ENCODE assay signal across 8 mouse cellular contexts in the genomic region with DNA sequence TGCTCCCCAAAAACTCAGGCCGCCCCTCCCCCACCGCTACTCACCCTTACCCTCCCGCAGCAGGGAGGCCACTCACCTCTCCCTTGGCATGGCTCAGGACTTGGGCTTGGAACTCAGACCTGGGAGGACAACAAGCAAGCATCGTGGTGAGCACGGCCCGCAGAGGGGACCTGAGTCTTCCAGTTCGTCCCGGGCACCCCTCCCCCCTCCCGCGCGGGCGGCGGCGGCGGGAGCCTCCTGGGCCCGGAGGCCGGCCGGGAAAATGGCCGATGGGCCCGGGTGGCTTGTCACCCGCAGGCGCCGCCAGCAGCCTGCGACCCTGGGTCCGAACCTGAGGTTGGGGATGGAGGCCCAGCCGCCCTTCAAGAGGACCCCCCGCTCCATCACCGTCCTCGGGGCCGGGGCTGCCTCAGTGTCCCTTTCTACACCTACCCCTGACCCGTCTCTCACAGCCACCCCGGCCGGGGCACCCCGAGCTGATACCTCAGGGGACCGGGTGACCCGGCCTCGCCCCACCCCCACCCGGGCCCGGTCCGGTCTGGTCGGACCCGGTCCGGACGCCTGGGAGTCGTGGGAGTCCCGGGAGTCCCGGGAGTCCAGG. TPM values are rescaled to one million over a fixed set of nuclear protein-coding genes. Genes with fewer than 3 reads are reported as not detected.
A peak's percentile ranks its signal among the peaks of the same experiment; 100 is the strongest.
DNase-seq lines count a peak whose midpoint lies in the region; ATAC-seq and TF ChIP-seq lines count a peak whose summit lies in the region.

No protein-coding gene starts in this region.

- ATAC-seq in hindbrain, embryonic 14.5 days (ENCODE audit: low FRiP score): peak; percentile 54
- ATAC-seq in limb, embryonic 12.5 days (ENCODE audit: insufficient number of reproducible peaks, insufficient read depth, low FRiP score, low TSS enrichment, low read depth): peak; percentile 48
- no peak; the same call in 1 of the 2 replicates for ATAC-seq in midbrain, postnatal 0 days (ENCODE audit: low FRiP score)

- H3K27ac ChIP-seq in forebrain, embryonic 10.5 days: peak overlapping the region; percentile 94
- H3K27ac ChIP-seq in hindbrain, embryonic 14.5 days: peak overlapping the region; percentile 35; the same call in 1 of the 2 replicates
- H3K27ac ChIP-seq in limb, embryonic 12.5 days: peak overlapping the region; percentile 77
- no peak overlapping the region for H3K27ac ChIP-seq in midbrain, postnatal 0 days (ENCODE audit: low read depth, low read length)

- DNase-seq in layer of hippocampus, adult 18-20 months (ENCODE audit: low spot score in 2 of 2): peak; percentile 20 to 23
- no peak for DNase-seq in layer of hippocampus, postnatal 25 days (ENCODE audit: extremely low spot score in 1 of 2, low spot score in 1 of 2)
- peak; percentile 32 to 63 for DNase-seq in adrenal gland, postnatal 36 days
- peak; percentile 56 for DNase-seq in forebrain, embryonic 10.5 days (ENCODE audit: extremely low spot score, low spot score)
- no peak for DNase-seq in hindbrain, embryonic 14.5 days (ENCODE audit: low spot score)
- no peak for DNase-seq in midbrain, postnatal 0 days (ENCODE audit: low spot score)
- DNase-seq in thymus, postnatal 0 days (ENCODE audit: low spot score): peak; percentile 28

- H3K9ac ChIP-seq in hindbrain, embryonic 14.5 days: peak overlapping the region; percentile 69
- H3K9ac ChIP-seq in limb, embryonic 12.5 days (replicated peaks): peak overlapping the region; percentile 88
- H3K9ac ChIP-seq in midbrain, postnatal 0 days (replicated peaks; ENCODE audit: low read length, poor library complexity, severe bottlenecking): peak overlapping the region; percentile 64

- peaks cover 15% of the 10 kb centered on the region for H3K27me3 ChIP-seq in forebrain, embryonic 10.5 days (ENCODE audit: poor library complexity, severe bottlenecking)
- H3K27me3 ChIP-seq in hindbrain, embryonic 14.5 days (ENCODE audit: control insufficient read depth, insufficient read depth, low read length): no peaks in the 10 kb centered on the region
- H3K27me3 ChIP-seq in limb, embryonic 12.5 days: no peaks in the 10 kb centered on the region
- no peaks in the 10 kb centered on the region for H3K27me3 ChIP-seq in midbrain, postnatal 0 days (ENCODE audit: insufficient read depth, low read length)

- H3K4me2 ChIP-seq in hindbrain, embryonic 14.5 days (replicated peaks): peak overlapping the region; percentile 92
- H3K4me2 ChIP-seq in limb, embryonic 12.5 days: peak overlapping the region; percentile 89
- peak overlapping the region; percentile 97 for H3K4me2 ChIP-seq in midbrain, postnatal 0 days (ENCODE audit: low read depth, low read length, poor library complexity, severe bottlenecking)

- WGBS in forebrain, embryonic 10.5 days: under 1% methylated on average over 44 of the region's 47 CpGs
- WGBS in hindbrain, embryonic 14.5 days: under 1% methylated on average over 46 of the region's 47 CpGs
- 1% methylated on average over 46 of the region's 47 CpGs for WGBS in limb, embryonic 12.5 days
- WGBS in midbrain, postnatal 0 days: under 1% methylated on average over 46 of the region's 47 CpGs

- H3K9me3 ChIP-seq in forebrain, embryonic 10.5 days: no peaks in the 10 kb centered on the region
- no peaks in the 10 kb centered on the region for H3K9me3 ChIP-seq in hindbrain, embryonic 14.5 days (ENCODE audit: control insufficient read depth, low read length)
- no peaks in the 10 kb centered on the region for H3K9me3 ChIP-seq in limb, embryonic 12.5 days
- no peaks in the 10 kb centered on the region for H3K9me3 ChIP-seq in midbrain, postnatal 0 days (ENCODE audit: low read length)

- H3K4me3 ChIP-seq in forebrain, embryonic 10.5 days: peak overlapping the region; percentile 93
- peak overlapping the region; percentile 77 for H3K4me3 ChIP-seq in hindbrain, embryonic 14.5 days (replicated peaks; ENCODE audit: low read length)
- H3K4me3 ChIP-seq in limb, embryonic 12.5 days (replicated peaks): peak overlapping the region; percentile 90
- H3K4me3 ChIP-seq in midbrain, postnatal 0 days (ENCODE audit: low read depth, low read length): peak overlapping the region; percentile 74

- no peak for TF ChIP-seq CTCF in midbrain, postnatal 0 days (IDR thresholded peaks at IDR 0.05)

- H3K36me3 ChIP-seq in forebrain, embryonic 10.5 days (replicated peaks): peaks cover 41% of the 10 kb centered on the region
- H3K36me3 ChIP-seq in hindbrain, embryonic 14.5 days (replicated peaks; ENCODE audit: control insufficient read depth, insufficient read depth): peaks cover 3% of the 10 kb centered on the region; the same call in 1 of the 2 replicates
- peaks cover 24% of the 10 kb centered on the region for H3K36me3 ChIP-seq in limb, embryonic 12.5 days
- peaks cover 6% of the 10 kb centered on the region; the same call in 1 of the 2 replicates for H3K36me3 ChIP-seq in midbrain, postnatal 0 days (ENCODE audit: insufficient read depth, low read length)

- H3K4me1 ChIP-seq in forebrain, embryonic 10.5 days: peaks cover 55% of the 10 kb centered on the region
- peaks cover 5% of the 10 kb centered on the region; the same call in 1 of the 2 replicates for H3K4me1 ChIP-seq in hindbrain, embryonic 14.5 days (replicated peaks; ENCODE audit: control insufficient read depth, insufficient read depth, low read length)
- peaks cover 32% of the 10 kb centered on the region for H3K4me1 ChIP-seq in limb, embryonic 12.5 days (replicated peaks)
- H3K4me1 ChIP-seq in midbrain, postnatal 0 days (ENCODE audit: insufficient read depth, low read length): no peaks in the 10 kb centered on the region

RNA-seq across cellular contexts. Expression of a gene that starts 0.5 kb away (rescaled TPM):
- 10 to 100 TPM; 14.7 to 15.7 TPM for total RNA-seq in layer of hippocampus, adult 18-20 months (2021)
- 10 to 100 TPM; 13.1 to 13.4 TPM for total RNA-seq in layer of hippocampus, postnatal 25 days (2021)
- total RNA-seq in adrenal gland, postnatal 36 days (2021): 1 to 10 TPM; 4.5 to 8.5 TPM
- polyA plus RNA-seq in forebrain, embryonic 10.5 days (2016; fragmentation: Nextera tagmentation; extraction: Ambion mirVana): 116 and 117 TPM in 2 replicates
- polyA plus RNA-seq in hindbrain, embryonic 14.5 days (2014; fragmentation: Nextera tagmentation; extraction: Ambion mirVana): 16.8 and 19.6 TPM in 2 replicates
- 84.6 and 85.6 TPM in 2 replicates for polyA plus RNA-seq in limb, embryonic 12.5 days (2016; fragmentation: Nextera tagmentation; extraction: Ambion mirVana)
- total RNA-seq in midbrain, postnatal 0 days (2014; rRNA removed): 9.5 and 11.4 TPM in 2 replicates
- 13.2 and 13.4 TPM in 2 replicates for polyA plus RNA-seq in midbrain, postnatal 0 days (2015; fragmentation: Nextera tagmentation; extraction: Ambion mirVana)
- polyA plus RNA-seq in thymus, postnatal 0 days (2015; fragmentation: Nextera tagmentation; extraction: Ambion mirVana): 35.2 and 36.2 TPM in 2 replicates

Comparison
In these comparisons a context has a peak if more than half of its experiments do, and no peak if none do; other contexts are left out.
1. DNase-seq: peak in layer of hippocampus, adult 18-20 months (2 of 2), adrenal gland, postnatal 36 days (2 of 2), forebrain, embryonic 10.5 days (single experiment) and thymus, postnatal 0 days (single experiment); none in layer of hippocampus, postnatal 25 days (0 of 2), hindbrain, embryonic 14.5 days (single experiment) and midbrain, postnatal 0 days (single experiment).
2. Peak in every context shown above with its lines, with median percentiles within 50 percentile points of each other: H3K4me3 ChIP-seq, H3K4me2 ChIP-seq and H3K9ac ChIP-seq.